Comparison of ENCODE assay signal across 22 mouse cellular contexts in genomic region chr6:123793746-123794145, GRCm38 (mm10). TPM values are rescaled to one million over a fixed set of nuclear protein-coding genes. Genes with fewer than 3 reads are reported as not detected.
A peak's percentile ranks its signal among the peaks of the same experiment; 100 is the strongest.
DNase-seq lines count a peak whose midpoint lies in the region; ATAC-seq and TF ChIP-seq lines count a peak whose summit lies in the region.
"Had no signal": no experiment of that assay in that cellular context is flagged by ENCODE, and none has a peak within 500 bp of the region (broad histone marks: within the 10 kb centered on the region; RNA-seq: fewer than 3 reads in every experiment).

No protein-coding gene starts in this region.

- H3K9ac ChIP-seq in ES-Bruce4 (ENCODE audit: low read depth, poor library complexity, severe bottlenecking): no peak overlapping the region
- H3K9ac ChIP-seq in forebrain, embryonic 12.5 days: no peak overlapping the region
- H3K9ac ChIP-seq: hindbrain, embryonic 13.5 days; intestine, embryonic 15.5 days; liver, postnatal 0 days; stomach, embryonic 15.5 days had no signal

- TF ChIP-seq EP300 in ES-Bruce4 (IDR thresholded peaks at IDR 0.05; ENCODE audit: insufficient read depth, low read depth, low read length): no peak

- DNase-seq in layer of hippocampus, adult 2 months (ENCODE audit: low spot score in 2 of 2): no peak
- no peak for DNase-seq in layer of hippocampus, adult 11-12 months (ENCODE audit: low spot score)
- DNase-seq in ZHBTc4 (ENCODE audit: low read depth, low spot score): peak; percentile 73
- peak; percentile 39 for DNase-seq in testis, postnatal 10 days (ENCODE audit: low spot score)
- DNase-seq in ovary, postnatal 10 days (ENCODE audit: low spot score): no peak
- DNase-seq: gastrocnemius, postnatal 10 days; heart, postnatal 14 days; kidney, postnatal 14 days; liver, postnatal 0 days had no signal

- no peaks in the 10 kb centered on the region for H3K36me3 ChIP-seq in ES-Bruce4 (ENCODE audit: control insufficient read depth, insufficient read depth, low read length, poor library complexity, severe bottlenecking)
- no peaks in the 10 kb centered on the region for H3K36me3 ChIP-seq in forebrain, embryonic 12.5 days (replicated peaks)
- H3K36me3 ChIP-seq: forebrain, embryonic 10.5 days; hindbrain, embryonic 13.5 days; intestine, embryonic 15.5 days; stomach, embryonic 15.5 days had no signal

- no peaks in the 10 kb centered on the region for H3K9me3 ChIP-seq in ES-Bruce4 (replicated peaks; ENCODE audit: control insufficient read depth, insufficient read depth, low read length, poor library complexity, severe bottlenecking)
- H3K9me3 ChIP-seq in forebrain, embryonic 12.5 days: no peaks in the 10 kb centered on the region
- H3K9me3 ChIP-seq: forebrain, embryonic 10.5 days; hindbrain, embryonic 13.5 days; intestine, embryonic 15.5 days; stomach, embryonic 15.5 days had no signal

- no peak overlapping the region for H3K4me3 ChIP-seq in layer of hippocampus, adult 2 months
- peak overlapping the region; percentile 20 for H3K4me3 ChIP-seq in ES-Bruce4 (ENCODE audit: low read depth, low read length)
- no peak overlapping the region for H3K4me3 ChIP-seq in forebrain, embryonic 12.5 days (replicated peaks)
- H3K4me3 ChIP-seq: forebrain, embryonic 10.5 days; hindbrain, embryonic 13.5 days; intestine, embryonic 15.5 days; myocyte; stomach, embryonic 15.5 days had no signal

- TF ChIP-seq CTCF in layer of hippocampus, adult 2 months (conservative IDR thresholded peaks at IDR 0.05): peak; percentile 37
- peak; percentile 61 for TF ChIP-seq CTCF in ES-Bruce4 (IDR thresholded peaks at IDR 0.05; ENCODE audit: low read depth, low read length)

- ATAC-seq in forebrain, embryonic 12.5 days (ENCODE audit: low FRiP score): no peak
- ATAC-seq: intestine, embryonic 15.5 days; liver, postnatal 0 days; Patski had no signal

- H3K4me1 ChIP-seq in ES-Bruce4 (ENCODE audit: control insufficient read depth, insufficient read depth, low read length): no peaks in the 10 kb centered on the region
- no peaks in the 10 kb centered on the region for H3K4me1 ChIP-seq in forebrain, embryonic 12.5 days
- H3K4me1 ChIP-seq: forebrain, embryonic 10.5 days; hindbrain, embryonic 13.5 days; intestine, embryonic 15.5 days; stomach, embryonic 15.5 days had no signal

- H3K27ac ChIP-seq in layer of hippocampus, adult 2 months: no peak overlapping the region
- no peak overlapping the region for H3K27ac ChIP-seq in ES-Bruce4 (ENCODE audit: insufficient read depth, low read length)
- no peak overlapping the region for H3K27ac ChIP-seq in forebrain, embryonic 12.5 days
- H3K27ac ChIP-seq: forebrain, embryonic 10.5 days; hindbrain, embryonic 13.5 days; intestine, embryonic 15.5 days; stomach, embryonic 15.5 days had no signal

- WGBS in forebrain, embryonic 12.5 days: 30% methylated on average over 9 of the region's 9 CpGs

- TF ChIP-seq POLR2A in ES-Bruce4 (IDR thresholded peaks at IDR 0.05; ENCODE audit: insufficient read depth, low read length): no peak

- no peak overlapping the region for H3K4me2 ChIP-seq in forebrain, embryonic 12.5 days
- H3K4me2 ChIP-seq: hindbrain, embryonic 13.5 days; intestine, embryonic 15.5 days; midbrain, embryonic 11.5 days; stomach, embryonic 15.5 days had no signal

- H3K27me3 ChIP-seq in ES-Bruce4 (ENCODE audit: control insufficient read depth, insufficient read depth, low read length, poor library complexity, severe bottlenecking): no peaks in the 10 kb centered on the region
- H3K27me3 ChIP-seq in forebrain, embryonic 12.5 days: no peaks in the 10 kb centered on the region
- H3K27me3 ChIP-seq: hindbrain, embryonic 13.5 days; intestine, embryonic 15.5 days; Patski; stomach, embryonic 15.5 days had no signal

RNA-seq across cellular contexts. Expression of gene Vmn2r24, which starts 15.1 kb away (rescaled TPM):
- not detected for total RNA-seq in layer of hippocampus, adult 2 months (2021)
- polyA plus RNA-seq in ES-Bruce4 (2011; ENCODE audit: insufficient read depth, insufficient read length, low read depth, missing spikeins): 0.06 TPM in 2 replicates
- not detected in 2 replicates for polyA plus RNA-seq in forebrain, embryonic 12.5 days (2016; fragmentation: Nextera tagmentation; extraction: Ambion mirVana)
- total RNA-seq: gastrocnemius, postnatal 10 days; layer of hippocampus, postnatal 10 days had no signal
- polyA plus RNA-seq: embryonic facial prominence, embryonic 14.5 days; forebrain, embryonic 10.5 days; hindbrain, embryonic 13.5 days; intestine, embryonic 15.5 days; limb, embryonic 14.5 days; liver, postnatal 0 days; midbrain, embryonic 11.5 days; myocyte; Patski; stomach, embryonic 15.5 days; urinary bladder, adult 2 months had no signal

RNA-seq across cellular contexts. Expression of gene Vmn2r25, which starts 59.5 kb away (rescaled TPM):
- not detected for total RNA-seq in layer of hippocampus, adult 2 months (2021)
- 0.09 TPM in 2 replicates for polyA plus RNA-seq in ES-Bruce4 (2011; ENCODE audit: insufficient read depth, insufficient read length, low read depth, missing spikeins)
- not detected in 2 replicates for polyA plus RNA-seq in forebrain, embryonic 12.5 days (2016; fragmentation: Nextera tagmentation; extraction: Ambion mirVana)
- total RNA-seq: gastrocnemius, postnatal 10 days; heart, postnatal 14 days; layer of hippocampus, postnatal 10 days had no signal
- polyA plus RNA-seq: embryonic facial prominence, embryonic 14.5 days; forebrain, embryonic 10.5 days; hindbrain, embryonic 13.5 days; intestine, embryonic 15.5 days; limb, embryonic 14.5 days; liver, postnatal 0 days; midbrain, embryonic 11.5 days; myocyte; Patski; stomach, embryonic 15.5 days; urinary bladder, adult 2 months had no signal

Comparison
In these comparisons a context has a peak if more than half of its experiments do, and no peak if none do; other contexts are left out.
1. DNase-seq: peak in ZHBTc4 (single experiment) and testis, postnatal 10 days (single experiment); none in layer of hippocampus, adult 2 months (0 of 2), layer of hippocampus, adult 11-12 months (single experiment) and ovary, postnatal 10 days (single experiment).